Mouse (Mus musculus) left cerebral cortex, adult 9 months (tissue): ENCODE measurements at regions not wholly inside any gene's neighbourhood (a gene's known extent, or its start where the extent isn't known, plus 50 kb on each side); places are given as distances from the start of the nearest gene placed in this dataset.
"Not testable (repeated sequence)": the region's sequence is repeated elsewhere in the genome, so short reads cannot be mapped to it uniquely, and the experiment has no call there.

ENCODE experiments used
- DNase-seq, 2 experiments: peaks; one replicate each; pipeline ENCODE4 v3.0.0; 2022; ENCODE audit warnings: low spot score in 2 of 2

- peak in 1 of 2 experiments; percentile 18 for DNase-seq
Measured at GRCm38 (mm10) chr10:126373906-126374305, 407.9 kb downstream of the Lrig3 start.

- no peak for DNase-seq
Measured at GRCm38 (mm10) chr10:126371881-126372280, 405.9 kb downstream of the Lrig3 start.

GRCm38 (mm10) chr10:126349076-126349475 is 383.1 kb downstream of the Lrig3 start:
- DNase-seq = no peak

- DNase-seq = no peak
Measured at GRCm38 (mm10) chr10:126337426-126337825, 371.5 kb downstream of the Lrig3 start.

DNA sequence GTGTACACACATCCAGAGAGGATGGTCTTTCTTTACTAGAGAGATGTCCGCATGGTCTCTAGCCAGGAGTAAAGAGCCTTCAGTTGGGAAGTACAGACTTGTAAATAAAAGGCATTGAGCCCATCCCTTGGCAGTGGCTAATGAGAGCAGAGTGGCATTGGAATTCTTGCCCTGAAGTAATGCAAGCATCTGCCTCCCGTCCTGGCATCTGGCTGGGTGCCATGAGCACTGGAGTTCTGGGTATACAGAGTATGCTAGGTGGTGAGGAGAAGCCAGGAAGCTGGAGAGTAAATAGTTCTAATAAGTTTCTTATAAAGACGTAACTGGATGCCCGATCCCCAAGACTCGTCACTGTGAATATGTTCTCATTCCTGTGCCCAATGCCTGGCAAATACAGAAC is 367.8 kb downstream of the Lrig3 start:
- DNase-seq = no peak

DNA sequence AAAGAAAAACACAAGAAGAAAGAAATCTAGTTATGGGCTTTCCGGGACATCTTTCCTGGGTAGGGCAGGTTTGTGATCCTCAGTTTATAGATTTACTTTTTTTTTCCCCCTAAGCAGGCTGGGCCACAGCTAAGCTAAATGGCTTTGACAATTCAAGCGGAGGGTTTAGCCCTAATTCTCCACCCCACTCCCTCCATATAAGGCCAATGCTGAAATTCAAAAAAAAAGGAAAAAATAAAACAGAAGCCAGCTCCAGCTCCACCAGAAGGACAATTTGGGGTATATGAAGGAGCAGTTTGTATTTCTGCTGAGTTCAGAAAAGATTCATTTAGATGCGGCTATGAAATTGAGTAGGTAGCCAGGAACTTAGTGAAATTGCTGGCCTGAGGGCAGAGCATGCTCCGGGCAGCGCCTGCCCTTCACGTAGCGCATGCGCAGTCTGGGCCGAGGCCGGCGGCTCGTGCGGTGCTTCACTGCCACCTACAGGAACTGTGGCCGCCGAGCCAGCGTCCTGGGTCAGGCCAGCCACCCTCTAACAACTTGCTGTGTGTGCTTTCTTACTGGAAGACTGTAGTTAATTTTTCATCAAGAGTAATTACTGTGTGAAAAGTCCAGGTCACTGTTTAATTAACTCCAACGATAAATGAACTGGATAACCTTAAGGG is 364.5 kb downstream of the Lrig3 start:
- DNase-seq = peak; percentile 32 to 86

GRCm38 (mm10) chr10:126320831-126321230 is 354.9 kb downstream of the Lrig3 start:
- no peak for DNase-seq

- DNase-seq = no peak
Measured at GRCm38 (mm10) chr10:126319795-126320194, 353.8 kb downstream of the Lrig3 start.

GRCm38 (mm10) chr10:126299962-126300361 is 334.0 kb downstream of the Lrig3 start:
- DNase-seq = no peak

DNA sequence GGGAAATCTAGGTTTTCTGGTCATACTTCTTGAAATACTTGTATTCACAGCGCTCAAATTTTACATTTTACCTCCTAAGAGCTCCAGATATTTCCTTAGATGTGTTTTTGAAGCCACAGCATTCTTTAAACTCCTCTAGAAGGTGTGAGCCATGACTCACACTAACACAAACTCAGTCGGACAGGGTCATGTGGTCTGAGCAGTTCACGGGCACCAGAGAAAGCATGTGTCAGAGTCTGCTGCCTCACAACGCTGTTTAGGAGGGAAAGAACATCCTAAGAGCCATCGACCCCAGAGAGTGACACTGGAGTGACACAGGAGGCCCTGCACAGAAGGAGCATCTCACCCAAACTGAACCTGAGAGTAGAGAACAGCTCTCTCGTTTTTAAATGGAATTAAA is 332.2 kb downstream of the Lrig3 start:
- DNase-seq = no peak

GRCm38 (mm10) chr10:126295853-126296252 is 329.9 kb downstream of the Lrig3 start:
- no peak for DNase-seq

DNA sequence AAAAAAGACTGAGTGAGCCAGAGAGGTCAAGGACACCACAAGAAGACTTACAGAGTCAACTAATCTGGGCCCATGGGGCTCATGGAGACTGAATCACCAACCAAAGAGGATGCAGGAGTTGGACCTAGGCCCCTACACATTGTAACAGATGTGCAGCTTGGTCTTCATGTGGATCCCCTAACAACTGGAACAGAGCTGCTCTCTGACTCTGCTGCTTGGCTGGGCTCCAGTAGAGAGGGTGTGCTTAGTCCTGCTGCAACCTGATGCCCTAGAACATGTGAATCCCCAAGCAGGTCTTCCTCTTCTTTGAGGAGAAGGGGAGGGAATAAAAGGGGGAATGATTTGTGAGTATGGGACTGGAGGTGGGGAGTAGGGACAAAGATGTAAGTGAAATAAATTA is 325.8 kb downstream of the Lrig3 start:
- DNase-seq = no peak

DNA sequence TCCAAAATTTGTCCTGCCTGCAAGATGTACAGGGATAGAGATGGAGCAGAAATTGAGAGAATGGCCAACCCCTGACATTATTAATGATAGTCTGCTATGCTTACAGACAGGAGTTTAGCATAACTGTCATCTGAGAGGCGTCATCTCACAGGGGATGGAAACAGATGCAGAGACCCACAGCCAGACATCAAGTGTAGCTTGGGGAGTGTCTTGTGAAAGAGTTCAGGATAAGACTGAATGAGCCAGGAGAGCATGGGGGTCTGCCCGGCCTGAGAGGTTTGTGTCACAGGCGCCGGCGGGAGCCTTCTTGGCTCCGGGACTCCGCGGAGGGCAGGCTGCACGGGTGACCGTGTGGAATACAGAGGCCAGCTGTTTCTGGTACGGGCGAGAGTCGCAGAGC is 319.1 kb downstream of the Lrig3 start:
- DNase-seq = not testable (repeated sequence)

DNA sequence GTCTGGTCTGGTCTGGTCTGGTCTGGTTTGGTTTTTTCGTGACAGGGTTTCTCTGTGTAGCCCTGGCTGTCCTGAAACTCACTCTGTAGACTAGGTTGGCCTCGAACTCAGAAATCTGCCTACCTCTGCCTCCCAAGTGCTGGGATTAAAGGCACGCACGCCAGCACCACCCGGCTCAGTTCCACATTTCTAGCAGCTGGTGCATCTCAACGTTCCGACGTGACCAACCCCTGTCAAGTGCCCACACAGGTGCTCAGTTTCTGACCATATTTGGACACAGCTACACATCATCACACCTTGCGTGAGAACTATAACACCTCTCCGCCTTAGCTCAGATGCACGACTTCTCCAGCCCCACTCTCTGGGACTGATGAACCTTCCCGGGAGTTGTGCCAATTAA is 304.4 kb downstream of the Lrig3 start:
- DNase-seq = no peak

- peak in 1 of 2 experiments; percentile 8 for DNase-seq
Measured at GRCm38 (mm10) chr10:126267321-126267998, 301.5 kb downstream of the Lrig3 start.

GRCm38 (mm10) chr10:126257171-126257570 is 291.2 kb downstream of the Lrig3 start:
- no peak for DNase-seq

- DNase-seq = no peak
Measured at GRCm38 (mm10) chr10:126254198-126254597, 288.2 kb downstream of the Lrig3 start.

GRCm38 (mm10) chr10:126249176-126249575 is 283.2 kb downstream of the Lrig3 start:
- no peak for DNase-seq

GRCm38 (mm10) chr10:126243051-126243450 is 277.1 kb downstream of the Lrig3 start:
- DNase-seq = no peak

GRCm38 (mm10) chr10:126239536-126239935 is 273.6 kb downstream of the Lrig3 start:
- no peak for DNase-seq
